Mouse (Mus musculus) gastrocnemius, postnatal 25 days (tissue): ENCODE results near the gene Smchd1. TPM values are rescaled to one million over a fixed set of nuclear protein-coding genes. Genes with fewer than 3 reads are reported as not detected.
"Not testable (repeated sequence)": the region's sequence is repeated elsewhere in the genome, so short reads cannot be mapped to it uniquely, and the experiment has no call there.

Experiments
- DNase-seq: peaks from one replicate; pipeline ENCODE4 v3.0.0; 2022
- total RNA-seq, 2 experiments: library from RNA; stranded (reverse); gene quantifications; 1 replicate in 1 of 2; 2 replicates in 1 of 2; pipeline ENCODE4 v1.2.3; 2021

Gene Smchd1
- total RNA-seq, 2 experiments from 2014 or later, result 10.0 to 10.2 TPM

- DNase-seq, result no peak
These were observed 30.4 kb downstream of the Smchd1 start for GRCm38 (mm10) chr17:71444718-71445117.

GRCm38 (mm10) chr17:71444126-71444525 lies 31.0 kb downstream of the Smchd1 start:
- no peak for DNase-seq

GRCm38 (mm10) chr17:71443273-71443672 lies 31.9 kb downstream of the Smchd1 start:
- no peak for DNase-seq

DNA sequence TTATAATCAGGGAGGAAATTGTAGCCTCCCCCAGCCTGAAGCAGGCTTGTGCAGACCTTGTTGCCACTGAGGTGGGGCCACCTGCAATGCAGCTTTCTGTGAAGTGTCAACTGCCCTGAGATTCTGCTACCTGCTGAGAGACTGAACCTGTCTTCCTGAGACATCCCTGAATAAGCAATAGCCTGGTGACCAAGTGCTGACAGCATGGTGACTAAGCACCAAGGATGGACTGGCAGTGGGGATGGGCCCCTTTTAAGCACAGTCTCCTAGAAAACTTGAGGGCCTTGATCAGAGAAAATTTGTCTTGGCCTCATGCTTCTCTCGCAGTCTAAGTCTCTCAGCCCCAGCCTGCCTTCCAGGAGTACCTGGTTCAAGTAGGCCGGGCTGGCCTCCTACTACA lies 52.6 kb downstream of the Smchd1 start:
- DNase-seq, result not testable (repeated sequence)

- DNase-seq, result not testable (repeated sequence)
These were observed 55.7 kb downstream of the Smchd1 start for GRCm38 (mm10) chr17:71419448-71419847.

GRCm38 (mm10) chr17:71417008-71417407 lies 58.1 kb downstream of the Smchd1 start:
- no peak for DNase-seq

- DNase-seq, result no peak
These were observed 87.7 kb downstream of the Smchd1 start for GRCm38 (mm10) chr17:71387401-71387800.

- DNase-seq, result no peak
These were observed 94.8 kb downstream of the Smchd1 start for GRCm38 (mm10) chr17:71380346-71380745.

- DNase-seq, result no peak
These were observed 97.2 kb downstream of the Smchd1 start for GRCm38 (mm10) chr17:71377901-71378300.

DNA sequence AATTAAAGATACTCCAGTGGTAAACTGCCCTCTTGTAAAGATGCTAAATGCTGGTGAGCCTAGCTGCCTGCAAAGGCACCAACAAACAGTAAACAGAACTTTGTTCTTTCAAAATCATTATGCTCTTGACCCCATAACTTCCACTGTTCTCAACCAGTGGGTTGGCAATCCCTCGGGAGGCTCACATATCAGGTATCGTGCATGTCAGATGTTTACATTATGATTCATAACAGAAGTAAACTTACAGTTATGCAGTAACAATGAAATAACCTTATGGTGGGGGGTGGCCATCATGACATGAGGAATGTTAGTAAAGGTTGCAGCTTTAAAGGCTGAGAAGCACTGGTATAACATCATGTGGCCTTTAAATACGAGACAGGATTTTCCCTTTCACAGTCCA lies 119.6 kb downstream of the Smchd1 start:
- no peak for DNase-seq

GRCm38 (mm10) chr17:71354205-71354604 lies 120.9 kb downstream of the Smchd1 start:
- DNase-seq, result no peak

DNA sequence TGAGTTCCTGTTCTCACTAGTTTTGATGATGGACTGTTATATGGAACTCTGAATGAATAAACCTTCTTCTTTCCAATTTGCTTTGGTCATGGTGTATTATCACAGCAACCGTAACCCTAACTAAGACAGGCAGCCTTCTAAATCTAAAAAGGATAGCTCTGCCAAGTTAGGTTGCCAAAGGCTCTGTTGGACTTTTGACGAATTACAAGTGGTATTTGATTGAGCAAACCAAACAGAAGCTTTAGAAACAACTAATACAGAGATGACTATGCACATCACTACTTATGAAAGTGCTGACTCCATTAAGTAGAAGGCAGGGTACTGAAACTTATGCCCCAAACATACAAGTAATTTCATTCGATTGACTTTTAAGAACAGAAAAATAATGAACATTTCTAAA lies 127.0 kb downstream of the Smchd1 start:
- no peak for DNase-seq

DNA sequence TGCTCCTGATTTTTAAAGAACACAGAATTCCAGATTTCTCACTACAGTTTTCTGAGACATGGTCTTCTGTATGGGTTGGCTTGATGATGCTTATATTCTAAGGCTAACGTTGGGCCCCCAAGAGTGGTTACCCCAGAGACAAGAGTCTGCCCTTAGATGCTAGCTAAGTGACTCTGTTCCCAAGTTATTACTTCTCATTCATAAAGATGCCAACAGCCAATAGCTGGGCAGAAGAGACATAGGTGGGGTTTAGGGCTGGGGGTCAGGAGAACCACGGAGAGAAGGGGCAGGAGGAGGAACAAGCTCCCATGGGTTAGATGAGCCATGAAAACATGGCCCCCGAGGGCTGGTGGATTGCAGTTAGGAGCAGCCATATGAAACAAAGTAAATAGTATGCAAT lies 133.1 kb downstream of the Smchd1 start:
- DNase-seq, result no peak

- no peak for DNase-seq
These were observed 136.5 kb downstream of the Smchd1 start for GRCm38 (mm10) chr17:71338627-71339026.

- no peak for DNase-seq
These were observed 137.6 kb downstream of the Smchd1 start for GRCm38 (mm10) chr17:71337546-71337945.

GRCm38 (mm10) chr17:71336421-71336820 lies 138.7 kb downstream of the Smchd1 start:
- DNase-seq, result no peak

GRCm38 (mm10) chr17:71332298-71332697 lies 142.8 kb downstream of the Smchd1 start:
- DNase-seq, result no peak

DNA sequence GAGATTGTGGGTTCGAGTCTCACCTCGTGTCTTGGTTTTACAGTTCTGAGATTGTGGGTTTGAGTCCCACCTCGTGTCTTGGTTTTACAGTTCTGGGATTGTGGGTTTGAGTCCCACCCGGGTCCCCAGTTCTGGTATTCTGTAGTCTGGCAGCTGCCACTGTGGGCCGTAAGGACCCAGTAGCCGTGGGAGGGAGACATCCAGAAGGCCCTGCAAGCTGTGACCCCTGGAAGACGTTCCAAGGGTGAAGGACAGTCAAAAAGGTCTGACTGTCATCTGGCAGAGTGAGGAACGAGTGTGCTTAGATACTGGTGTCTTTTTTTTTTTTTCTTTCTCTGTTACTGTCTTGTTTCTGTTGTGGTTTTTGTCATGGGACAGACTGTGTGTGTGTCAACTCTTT lies 154.4 kb downstream of the Smchd1 start:
- DNase-seq, result not testable (repeated sequence)

DNA sequence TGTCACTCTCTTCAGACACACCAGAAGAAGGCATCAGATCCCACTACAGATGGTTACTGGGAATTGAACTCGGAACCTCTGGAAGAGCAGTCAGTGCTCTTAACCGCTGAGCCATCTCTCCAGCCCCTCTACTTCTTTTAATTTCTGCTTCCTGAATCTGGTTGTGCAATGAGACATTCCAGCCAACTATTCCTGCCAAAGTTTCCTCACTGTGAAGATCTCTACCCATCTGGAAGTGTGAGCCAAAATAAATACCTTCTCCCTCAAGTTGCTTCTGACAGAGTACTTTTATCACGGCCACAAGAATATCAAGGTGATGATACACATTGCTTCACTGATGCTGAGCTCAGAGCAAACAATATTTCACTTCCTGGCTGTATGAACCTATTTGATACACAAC lies 155.8 kb downstream of the Smchd1 start:
- DNase-seq, result no peak

- DNase-seq, result no peak
These were observed 157.6 kb downstream of the Smchd1 start for GRCm38 (mm10) chr17:71317571-71317970.

DNA sequence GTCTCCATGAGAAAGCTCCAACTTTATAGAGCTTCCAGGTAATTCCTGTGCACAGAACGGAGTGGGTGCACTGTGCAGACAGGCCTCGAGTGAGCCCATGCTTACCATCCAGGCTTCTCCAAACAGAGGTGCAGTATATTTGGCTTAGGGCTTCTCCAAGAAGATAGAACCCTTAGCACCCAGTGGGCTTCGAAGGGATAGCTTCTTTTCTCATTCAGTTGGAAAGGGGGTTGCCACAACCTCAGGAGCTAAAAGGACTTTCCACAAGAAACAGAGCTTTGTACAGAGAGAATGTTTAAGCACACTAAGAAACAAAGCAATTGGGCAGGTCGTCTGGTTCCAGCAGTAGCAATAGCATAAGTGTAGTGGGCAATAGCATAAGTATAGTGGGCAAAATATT lies 160.8 kb downstream of the Smchd1 start:
- DNase-seq, result no peak

DNA sequence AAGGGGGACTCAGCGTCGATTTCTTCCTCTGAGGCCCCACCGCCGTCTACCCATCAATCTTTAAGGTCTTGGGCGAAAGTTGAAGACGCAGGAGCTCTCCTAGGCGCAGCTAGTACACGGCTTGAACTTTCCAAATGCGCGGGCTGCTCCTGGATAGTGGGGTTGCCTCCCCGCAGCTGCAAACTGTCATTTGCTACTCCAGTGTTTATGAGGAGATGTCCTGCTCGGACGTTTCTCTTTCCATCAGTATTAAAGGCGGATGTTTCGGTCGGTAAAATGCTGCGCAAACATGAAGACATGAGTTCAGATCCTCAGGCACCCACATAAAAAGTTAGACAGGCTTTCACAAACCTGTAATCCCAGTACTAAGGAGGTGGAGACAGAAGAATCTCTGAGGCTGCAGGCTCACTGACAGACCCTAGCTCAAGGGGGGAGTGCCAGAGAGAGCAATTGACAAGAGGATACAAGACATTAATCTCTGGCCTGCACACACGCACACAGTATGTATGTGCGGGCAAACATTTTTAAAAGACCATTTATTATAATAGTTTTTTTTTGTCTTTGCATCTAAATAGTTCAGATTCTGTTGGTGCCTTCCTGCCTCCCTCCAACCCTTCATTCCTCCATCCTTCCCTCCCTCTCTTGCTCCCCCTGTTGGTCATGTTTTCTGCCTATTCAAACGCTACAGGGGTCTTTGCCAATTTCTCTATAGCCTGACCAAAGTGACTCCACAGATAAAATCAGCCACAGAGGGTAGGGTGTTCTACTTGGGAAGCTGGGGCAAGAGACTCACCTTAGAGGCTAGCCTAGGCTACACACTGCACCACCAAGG lies 163.6 kb downstream of the Smchd1 start, which contains the start of gene Emilin2:
Gene Emilin2, minus strand, starts transcription at position 639 of the 832 bp plus-strand sequence.
- no peak for DNase-seq

- DNase-seq, result peak; percentile 34
These were observed 164.4 kb downstream of the Smchd1 start for GRCm38 (mm10) chr17:71310486-71311339.
